Mouse (Mus musculus) embryonic facial prominence, embryonic 15.5 days (tissue): Measurements from ENCODE around the gene Gadd45a. TPM values are rescaled to one million over a fixed set of nuclear protein-coding genes. Genes with fewer than 3 reads are reported as not detected.
A peak's percentile ranks its signal among the peaks of the same experiment; 100 is the strongest.
"Not testable (repeated sequence)": the region's sequence is repeated elsewhere in the genome, so short reads cannot be mapped to it uniquely, and the experiment has no call there.

Experiments used
- ATAC-seq: fragments of 200-750 bp; cut with Nextera tagmentation; 2 replicates; pipeline ENCODE4 v1.8.0; 2017; ENCODE audit warnings: low read depth, moderate TSS enrichment; ENCODE audit not compliant: insufficient number of reproducible peaks, low FRiP score, low TSS enrichment
- H3K27ac ChIP-seq: fragments of 300-500 bp; sonication (generic); replicated peaks from 2 replicates; pipeline ENCODE4 v1.5.1; 2015; ENCODE audit warnings: mild to moderate bottlenecking, inconsistent platforms
- H3K27me3 ChIP-seq: fragments of 300-500 bp; sonication (generic); 2 replicates; pipeline ENCODE4 v1.6.1; 2015; ENCODE audit warnings: inconsistent platforms
- H3K36me3 ChIP-seq: fragments of 300-500 bp; sonication (generic); 2 replicates; pipeline ENCODE4 v1.6.1; 2015; ENCODE audit warnings: mild to moderate bottlenecking, inconsistent platforms
- H3K4me1 ChIP-seq: fragments of 300-500 bp; sonication (generic); 2 replicates; pipeline ENCODE4 v1.6.1; 2015; ENCODE audit warnings: inconsistent platforms
- H3K4me2 ChIP-seq: fragments of 300-500 bp; sonication (generic); replicated peaks from 2 replicates; pipeline ENCODE4 v1.6.1; 2015; ENCODE audit warnings: mild to moderate bottlenecking, inconsistent platforms
- H3K4me3 ChIP-seq: fragments of 300-500 bp; sonication (generic); replicated peaks from 2 replicates; pipeline ENCODE4 v1.5.1; 2015; ENCODE audit warnings: mild to moderate bottlenecking, inconsistent platforms
- H3K9ac ChIP-seq: fragments of 300-500 bp; sonication (generic); 2 replicates; pipeline ENCODE4 v1.6.1; 2015; ENCODE audit warnings: inconsistent platforms
- H3K9me3 ChIP-seq: fragments of 300-500 bp; sonication (generic); replicated peaks from 2 replicates; pipeline ENCODE4 v1.6.1; 2016; ENCODE audit warnings: inconsistent platforms
- WGBS: fragments of 180-500 bp; shearing (Covaris S2); methylation state at CpG from one replicate; pipeline ENCODE4 v1.1.7; 2015; 5-methylcytosine and 5-hydroxymethylcytosine counted together
- polyA plus RNA-seq: library from polyadenylated mRNA; unstranded; fragments of >200 nt; fragmentation: Nextera tagmentation; extraction: Ambion mirVana; gene quantifications from 2 replicates; pipeline ENCODE4 v1.2.1, GENCODE M21; 2015

The Gadd45a gene
- polyA plus RNA-seq, 1 experiment from 2014 or later = 18.5 TPM

DNA sequence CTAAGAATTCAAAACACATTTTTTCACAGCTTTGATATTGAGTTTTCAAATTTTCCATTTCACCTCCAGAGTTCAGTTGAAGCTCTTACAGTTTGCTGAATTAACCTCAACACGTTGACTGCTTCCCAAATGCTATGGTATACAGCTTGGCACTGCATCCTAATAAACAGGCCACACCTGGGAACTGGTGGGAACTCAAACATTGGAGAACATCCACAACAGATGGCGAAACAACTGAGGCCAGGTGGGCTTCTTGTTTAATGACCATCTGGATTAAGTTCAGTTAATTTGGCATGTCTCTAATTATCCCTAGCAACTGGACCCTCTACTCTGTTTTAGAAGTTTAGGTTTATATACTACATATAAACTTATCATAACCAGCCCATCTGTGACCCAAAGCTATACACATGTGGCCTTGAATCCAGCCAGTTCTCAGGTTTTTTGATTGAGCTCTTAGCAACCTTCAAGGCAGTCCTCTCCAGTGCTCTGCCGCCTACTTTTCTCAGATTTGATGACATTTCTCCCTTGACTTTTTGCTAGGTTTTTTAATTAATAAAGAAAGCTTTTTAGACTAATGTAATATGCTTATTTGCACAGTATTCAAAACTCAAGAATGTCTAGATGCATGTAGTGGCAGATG is 10.9 kb upstream of the Gadd45a start:
- H3K27me3 ChIP-seq = no peaks in the 10 kb centered on the region
- 57% methylated on average over 3 of the region's 3 CpGs for WGBS
- no peak overlapping the region for H3K4me3 ChIP-seq
- H3K4me1 ChIP-seq = peaks cover 9% of the 10 kb centered on the region; the same call in 1 of the 2 replicates
- no peak overlapping the region for H3K27ac ChIP-seq
- no peak for ATAC-seq
- no peaks in the 10 kb centered on the region for H3K9me3 ChIP-seq
- H3K36me3 ChIP-seq = no peaks in the 10 kb centered on the region
- no peak overlapping the region for H3K4me2 ChIP-seq
- H3K9ac ChIP-seq = no peak overlapping the region

DNA sequence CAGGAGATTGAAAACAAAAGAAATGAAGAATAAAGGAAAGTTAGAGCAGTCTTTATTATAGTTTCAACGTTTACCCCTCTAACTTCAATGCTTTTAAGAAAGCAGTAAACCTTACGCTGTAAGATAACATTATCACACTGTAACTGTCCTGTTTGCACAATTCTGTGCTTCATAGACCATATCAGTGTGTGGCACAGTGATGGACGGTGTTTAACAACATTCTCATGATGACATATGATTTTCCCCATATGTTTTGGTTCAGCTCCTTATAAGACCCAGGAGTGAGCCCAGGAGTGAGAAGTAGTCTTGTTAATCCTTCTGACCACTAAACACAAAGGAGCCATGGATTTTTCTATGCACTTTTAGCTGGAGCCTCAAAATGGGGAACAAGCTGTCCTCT is 9.7 kb upstream of the Gadd45a start:
- H3K9me3 ChIP-seq = no peaks in the 10 kb centered on the region
- ATAC-seq = no peak
- 66% methylated on average over 3 of the region's 3 CpGs for WGBS
- no peak overlapping the region for H3K27ac ChIP-seq
- no peak overlapping the region for H3K9ac ChIP-seq
- H3K4me1 ChIP-seq = peaks cover 9% of the 10 kb centered on the region; the same call in 1 of the 2 replicates
- no peaks in the 10 kb centered on the region for H3K27me3 ChIP-seq
- H3K4me3 ChIP-seq = no peak overlapping the region
- H3K36me3 ChIP-seq = no peaks in the 10 kb centered on the region
- H3K4me2 ChIP-seq = no peak overlapping the region

DNA sequence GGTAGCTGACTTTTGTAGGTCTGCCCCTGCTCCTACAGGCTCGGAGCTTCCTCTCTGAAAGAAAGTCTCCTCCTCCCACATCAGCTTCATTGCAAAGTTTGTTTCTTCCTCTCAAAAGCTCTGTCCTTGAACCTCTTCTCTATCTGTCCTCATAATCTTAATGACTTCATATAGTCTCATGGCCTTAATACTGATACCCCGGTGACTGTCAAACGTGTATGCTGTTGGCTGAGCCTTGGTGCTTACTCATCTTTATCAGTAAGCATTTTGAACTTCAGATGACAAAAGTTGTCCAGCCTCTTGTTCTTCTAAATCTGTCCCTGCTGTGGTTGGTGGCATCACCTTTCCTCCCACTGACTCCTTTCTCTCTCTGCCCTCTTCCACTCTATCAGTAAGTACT is 8.2 kb upstream of the Gadd45a start:
- Histone ChIP-seq H3K36me3 (no peaks in the 10 kb centered on the region), H3K9me3 (no peaks in the 10 kb centered on the region), H3K4me3 (no peak overlapping the region), H3K4me2 (no peak overlapping the region), H3K9ac (no peak overlapping the region), H3K27me3 (no peaks in the 10 kb centered on the region), H3K4me1 (peaks cover 9% of the 10 kb centered on the region; the same call in 1 of the 2 replicates), H3K27ac (no peak overlapping the region)
- WGBS = 87% methylated on average over 3 of the region's 3 CpGs
- no peak for ATAC-seq

DNA sequence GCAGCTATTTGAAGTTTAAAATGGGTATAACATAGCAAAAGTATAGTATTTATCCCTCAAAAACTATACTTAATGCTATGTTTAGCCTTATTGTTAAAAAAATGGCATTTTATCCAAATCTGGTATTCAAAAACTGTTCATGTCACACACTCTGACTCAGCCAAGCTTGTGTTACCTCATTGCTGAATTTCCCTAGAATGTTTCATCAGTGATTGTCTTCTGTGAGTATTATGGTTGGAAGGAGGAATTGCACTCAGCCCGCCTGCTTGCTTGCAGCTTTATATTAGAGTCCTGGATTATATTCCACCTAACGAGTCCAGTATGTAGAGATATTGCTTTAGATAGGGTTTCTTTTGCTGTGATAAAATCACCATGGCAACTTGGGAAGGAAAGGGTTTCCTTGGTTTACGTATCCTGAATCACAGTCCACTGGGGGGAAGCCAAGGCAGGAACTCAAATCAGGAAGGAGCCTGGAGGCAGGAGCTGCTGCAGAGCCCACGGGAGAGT is 3.7 kb upstream of the Gadd45a start:
- no peak overlapping the region for H3K4me2 ChIP-seq
- ATAC-seq = no peak
- H3K4me1 ChIP-seq = peaks cover 2% of the 10 kb centered on the region; the same call in 1 of the 2 replicates
- H3K36me3 ChIP-seq = no peaks in the 10 kb centered on the region
- 35% methylated on average over 4 of the region's 4 CpGs for WGBS
- no peak overlapping the region for H3K9ac ChIP-seq
- no peaks in the 10 kb centered on the region for H3K27me3 ChIP-seq
- H3K4me3 ChIP-seq = no peak overlapping the region
- H3K27ac ChIP-seq = no peak overlapping the region
- H3K9me3 ChIP-seq = no peaks in the 10 kb centered on the region

DNA sequence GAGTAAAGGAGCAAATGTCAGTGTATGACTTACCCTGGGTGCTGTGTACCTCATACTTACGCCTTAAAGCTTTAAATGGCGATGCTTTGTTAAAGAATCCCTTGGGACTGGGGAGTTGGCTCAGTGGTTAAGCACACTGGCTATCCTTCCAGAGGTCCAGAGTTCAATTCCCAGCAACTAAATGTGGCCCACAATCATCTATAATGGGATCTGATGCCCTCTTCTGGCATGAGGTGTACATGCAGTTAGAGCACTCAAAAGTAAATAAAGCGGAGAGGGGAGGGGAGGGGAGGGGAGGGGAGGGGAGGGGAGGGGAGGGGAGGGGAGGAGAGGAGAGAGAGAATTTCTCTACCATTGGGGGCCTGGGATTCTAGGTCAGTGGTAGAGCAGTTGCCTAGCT is 1.7 kb upstream of the Gadd45a start:
- Histone ChIP-seq H3K27ac (no peak overlapping the region), H3K4me3 (no peak overlapping the region), H3K9ac (no peak overlapping the region), H3K4me2 (no peak overlapping the region), H3K36me3 (no peaks in the 10 kb centered on the region), H3K9me3 (no peaks in the 10 kb centered on the region), H3K4me1 (peaks cover 4% of the 10 kb centered on the region; the same call in 1 of the 2 replicates), H3K27me3 (no peaks in the 10 kb centered on the region)
- 98% methylated on average over 2 of the region's 3 CpGs for WGBS
- ATAC-seq = no peak

DNA sequence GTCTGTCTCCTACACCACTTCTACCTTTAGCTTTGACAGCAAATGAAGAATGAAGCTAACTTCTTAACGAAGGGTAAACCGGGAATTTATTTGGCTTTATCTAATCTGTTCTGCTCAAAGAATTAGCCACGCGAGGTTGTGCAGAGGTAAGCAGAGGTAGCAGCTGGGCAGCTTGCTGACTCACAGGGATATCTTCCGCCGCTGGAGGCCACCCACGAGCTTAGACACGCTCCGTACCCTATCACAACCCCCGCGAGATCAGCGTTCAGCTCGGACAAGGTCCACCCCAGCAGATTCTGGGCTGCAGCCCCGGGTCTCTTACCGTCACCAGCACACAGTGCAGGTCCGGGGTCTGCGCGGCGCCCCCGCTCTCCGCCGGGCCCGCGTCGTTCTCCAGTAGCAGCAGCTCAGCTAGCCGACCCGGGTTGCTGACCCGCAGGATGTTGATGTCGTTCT is 873 bp downstream of the Gadd45a start:
- no peaks in the 10 kb centered on the region for H3K36me3 ChIP-seq
- peak overlapping the region; percentile 84 for H3K27ac ChIP-seq
- H3K4me3 ChIP-seq = peak overlapping the region; percentile 74
- H3K4me1 ChIP-seq = peaks cover 4% of the 10 kb centered on the region; the same call in 1 of the 2 replicates
- 0% methylated on average over 29 of the region's 29 CpGs for WGBS
- no peaks in the 10 kb centered on the region for H3K9me3 ChIP-seq
- no peaks in the 10 kb centered on the region for H3K27me3 ChIP-seq
- peak overlapping the region; percentile 70 for H3K9ac ChIP-seq
- ATAC-seq = peak; percentile 64
- H3K4me2 ChIP-seq = peak overlapping the region; percentile 87

DNA sequence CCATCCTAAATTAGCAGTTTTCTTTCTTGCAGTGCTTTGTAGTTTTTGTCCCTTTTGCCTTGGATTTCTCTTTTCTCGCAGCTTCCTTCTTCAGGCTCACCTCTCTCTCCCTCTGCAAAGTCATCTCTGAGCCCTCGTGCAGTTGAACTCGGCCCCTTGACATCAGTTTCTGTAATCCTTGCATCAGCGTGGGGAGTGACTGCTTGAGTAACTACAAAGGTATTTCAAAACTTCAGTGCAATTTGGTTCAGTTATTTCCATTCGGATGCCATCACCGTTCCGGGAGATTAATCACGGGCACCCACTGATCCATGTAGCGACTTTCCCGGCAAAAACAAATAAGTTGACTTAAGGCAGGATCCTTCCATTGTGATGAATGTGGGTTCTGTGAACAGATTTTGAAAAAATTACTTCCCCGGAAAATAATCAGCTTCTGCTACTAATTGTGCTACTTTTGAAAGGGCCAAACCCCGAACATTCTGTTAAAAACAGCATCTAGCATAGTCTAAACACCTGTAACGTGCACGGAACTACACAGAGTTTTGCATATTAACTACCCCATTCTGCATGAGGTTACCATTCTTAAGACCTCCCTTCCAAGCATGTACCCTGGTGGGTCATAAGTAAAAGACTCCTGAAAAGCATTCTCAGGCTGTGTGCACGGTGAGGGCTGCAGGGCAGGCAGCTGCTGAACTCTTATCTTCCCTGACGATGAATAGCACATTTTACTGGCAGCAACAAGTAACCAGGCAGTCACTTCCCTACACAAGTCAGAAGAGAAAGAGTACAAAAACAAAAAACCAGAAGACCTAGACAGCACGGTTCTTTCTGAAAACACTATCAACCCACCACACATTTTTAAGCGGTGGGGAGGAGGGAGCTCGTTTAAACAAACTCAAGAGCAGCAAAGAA is 1.6 kb downstream of the Gadd45a start:
- peak overlapping the region; percentile 74 for H3K4me3 ChIP-seq
- no peak for ATAC-seq
- H3K27me3 ChIP-seq = no peaks in the 10 kb centered on the region
- 13% methylated on average over 19 of the region's 19 CpGs for WGBS
- H3K4me2 ChIP-seq = peak overlapping the region; percentile 87
- H3K9ac ChIP-seq = 0 out of 2 replicates have a peak overlapping the region, but pooled peaks have one; percentile 70
- H3K9me3 ChIP-seq = no peaks in the 10 kb centered on the region
- H3K36me3 ChIP-seq = no peaks in the 10 kb centered on the region
- peak overlapping the region; percentile 84; the same call in 1 of the 2 replicates for H3K27ac ChIP-seq
- H3K4me1 ChIP-seq = peaks cover 4% of the 10 kb centered on the region; the same call in 1 of the 2 replicates

DNA sequence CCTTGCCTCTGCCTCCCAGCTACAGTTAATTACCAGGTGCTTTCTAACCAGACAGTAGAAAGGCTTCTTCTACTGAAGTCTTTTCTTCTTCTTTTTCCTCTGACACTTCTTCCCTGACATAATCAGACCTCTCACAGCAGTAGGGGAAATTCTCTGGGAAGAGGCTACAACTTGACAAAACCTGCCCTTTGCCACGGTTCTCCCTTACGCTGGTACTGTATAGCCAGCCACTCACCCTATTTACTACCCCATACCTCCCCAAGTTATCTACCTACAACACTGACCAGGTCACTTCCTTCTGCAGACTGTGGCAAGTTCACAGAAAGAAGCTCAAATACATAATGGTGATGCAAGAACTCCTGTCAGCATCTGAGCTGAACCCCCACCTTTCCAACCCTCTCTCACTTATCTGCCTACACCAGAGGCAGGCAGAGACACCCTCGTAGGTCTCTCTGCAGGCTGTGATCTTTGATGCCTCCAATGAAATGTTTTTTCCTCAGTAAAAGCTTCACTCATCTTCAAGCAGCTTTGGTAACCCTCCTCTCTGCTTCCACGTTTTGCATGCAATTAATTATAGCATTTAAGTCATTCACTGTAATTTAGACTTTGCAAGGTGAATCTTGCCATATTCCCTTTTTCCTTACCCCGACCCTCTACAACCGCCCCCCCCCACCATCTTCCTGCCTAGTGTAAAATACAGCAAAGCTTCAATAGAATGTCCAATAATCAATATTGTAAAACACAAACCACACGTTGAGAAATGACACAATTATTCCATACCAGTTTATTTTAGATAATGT is 2.7 kb downstream of the Gadd45a start:
- Histone ChIP-seq H3K9ac (no peak overlapping the region), H3K36me3 (no peaks in the 10 kb centered on the region), H3K4me3 (no peak overlapping the region), H3K27me3 (no peaks in the 10 kb centered on the region), H3K9me3 (no peaks in the 10 kb centered on the region), H3K27ac (no peak overlapping the region), H3K4me1 (peaks cover 4% of the 10 kb centered on the region; the same call in 1 of the 2 replicates), H3K4me2 (no peak overlapping the region)
- ATAC-seq = no peak
- 56% methylated on average over 7 of the region's 7 CpGs for WGBS

DNA sequence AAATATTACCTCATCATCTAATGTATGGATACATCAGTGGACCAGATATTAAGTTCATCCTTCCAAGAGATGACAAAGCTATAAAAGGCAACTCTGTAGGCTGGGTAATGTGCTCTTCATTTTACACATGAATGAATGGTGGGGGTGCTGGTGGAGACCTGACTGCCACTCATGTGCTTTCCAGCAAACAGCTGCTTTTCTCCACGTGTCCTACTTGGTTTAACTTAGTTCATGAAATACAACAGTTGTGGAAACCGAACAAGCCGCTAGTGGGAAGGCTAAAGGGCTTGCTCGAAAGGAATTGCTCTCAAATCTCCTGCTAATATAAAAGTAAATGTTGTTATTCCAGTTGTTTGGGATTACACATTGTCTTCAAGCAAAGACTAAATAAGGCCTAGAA is 3.7 kb downstream of the Gadd45a start:
- no peaks in the 10 kb centered on the region for H3K27me3 ChIP-seq
- H3K27ac ChIP-seq = no peak overlapping the region
- no peaks in the 10 kb centered on the region for H3K9me3 ChIP-seq
- H3K4me3 ChIP-seq = no peak overlapping the region
- H3K36me3 ChIP-seq = no peaks in the 10 kb centered on the region
- H3K4me1 ChIP-seq = peaks cover 4% of the 10 kb centered on the region; the same call in 1 of the 2 replicates
- WGBS = 54% methylated on average over 4 of the region's 4 CpGs
- ATAC-seq = no peak
- no peak overlapping the region for H3K4me2 ChIP-seq
- H3K9ac ChIP-seq = no peak overlapping the region

DNA sequence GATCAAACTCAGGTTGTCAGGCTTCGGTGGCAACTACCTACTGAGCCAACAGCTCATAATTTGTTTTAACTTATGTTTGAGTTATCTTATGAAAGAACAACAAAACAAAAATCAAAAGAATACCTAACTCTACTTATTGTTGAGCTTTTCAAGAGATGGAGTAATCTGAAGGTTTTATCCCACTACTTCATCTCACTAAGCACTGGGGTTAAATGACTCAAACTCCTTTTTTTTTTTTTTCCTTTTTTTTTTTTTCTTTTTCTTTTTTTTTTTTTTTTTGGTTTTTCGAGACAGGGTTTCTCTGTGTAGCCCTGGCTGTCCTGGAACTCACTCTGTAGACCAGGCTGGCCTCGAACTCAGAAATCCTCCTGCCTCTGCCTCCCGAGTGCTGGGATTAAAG is 4.3 kb downstream of the Gadd45a start:
- H3K9ac ChIP-seq, H3K36me3 ChIP-seq, ATAC-seq, H3K27me3 ChIP-seq, H3K4me2 ChIP-seq, H3K9me3 ChIP-seq, H3K4me1 ChIP-seq, H3K4me3 ChIP-seq, H3K27ac ChIP-seq: not testable (repeated sequence)
- WGBS = 81% methylated on average over 3 of the region's 4 CpGs

DNA sequence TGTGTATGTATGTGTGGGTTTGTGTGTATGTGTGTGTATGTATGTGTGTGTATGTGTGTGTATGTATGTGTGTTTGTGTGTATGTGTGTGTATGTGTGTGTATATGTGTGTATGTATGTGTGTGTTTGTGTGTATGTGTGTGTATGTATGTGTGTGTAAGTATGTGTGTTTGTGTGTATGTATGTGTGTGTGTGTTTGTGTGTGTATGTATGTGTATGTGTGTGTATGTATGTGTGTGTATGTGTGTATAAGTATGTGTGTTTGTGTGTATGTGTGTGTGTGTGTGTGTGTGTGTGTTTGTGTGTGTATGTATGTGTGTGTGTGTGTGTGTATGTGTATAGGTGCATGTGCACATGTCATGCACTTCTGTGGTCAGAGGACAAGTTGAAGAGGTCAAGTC is 4.7 kb downstream of the Gadd45a start:
- not testable (repeated sequence) for H3K9me3 ChIP-seq, H3K27ac ChIP-seq, H3K4me2 ChIP-seq, H3K27me3 ChIP-seq, ATAC-seq, H3K4me1 ChIP-seq, H3K4me3 ChIP-seq, H3K9ac ChIP-seq, H3K36me3 ChIP-seq
